Mouse (Mus musculus) spleen, adult 2 months (tissue): ENCODE measurements around the gene Slc29a4. TPM values are rescaled to one million over a fixed set of nuclear protein-coding genes. Genes with fewer than 3 reads are reported as not detected.

Experiments used
- DNase-seq, 2 experiments: peaks; one replicate each; pipeline versions ENCODE4 v3.0.0 to v3.0.0-alpha.2; 2012 to 2021; ENCODE audit warnings: low spot score in 2 of 2, low read depth in 1 of 2
- H3K27ac ChIP-seq: fragments of 200-500 bp; 2 replicates; pipeline ENCODE4 v1.5.1; 2012; ENCODE audit warnings: low read length, inconsistent platforms; ENCODE audit not compliant: insufficient read depth
- H3K27me3 ChIP-seq: fragments of 200-500 bp; 2 replicates; pipeline ENCODE4 v1.6.1; 2012; ENCODE audit warnings: mild to moderate bottlenecking, moderate library complexity, low read length, inconsistent platforms; ENCODE audit not compliant: control insufficient read depth, insufficient read depth
- H3K36me3 ChIP-seq: fragments of 200-500 bp; 2 replicates; pipeline ENCODE4 v1.6.1; 2012; ENCODE audit warnings: mild to moderate bottlenecking, low read length, inconsistent platforms; ENCODE audit not compliant: control insufficient read depth, insufficient read depth
- H3K4me1 ChIP-seq: fragments of 200-500 bp; 2 replicates; pipeline ENCODE4 v1.6.1; 2011; ENCODE audit warnings: inconsistent platforms; ENCODE audit not compliant: control insufficient read depth, insufficient read depth, insufficient read length
- H3K4me3 ChIP-seq: fragments of 200-500 bp; 2 replicates; pipeline ENCODE4 v1.5.1; 2011; ENCODE audit warnings: mild to moderate bottlenecking, inconsistent platforms; ENCODE audit not compliant: insufficient read depth, insufficient read length; ENCODE audit errors: extremely low read depth
- CTCF ChIP-seq: fragments of 200-500 bp; IDR thresholded peaks from 2 replicates; pipeline ENCODE4 v1.5.1; 2011; ENCODE audit warnings: mild to moderate bottlenecking, inconsistent platforms; ENCODE audit not compliant: insufficient read depth, insufficient read length, insufficient replicate concordance; ENCODE audit errors: extremely low read depth
- POLR2A ChIP-seq: fragments of 200-500 bp; IDR thresholded peaks from 2 replicates; pipeline ENCODE4 v1.6.1; 2011; ENCODE audit warnings: low read depth, low read length, inconsistent platforms
- WGBS: fragments of 180-500 bp; shearing (Covaris S2); methylation state at CpG from one replicate; pipeline ENCODE4 v1.1.7; 2018; 5-methylcytosine and 5-hydroxymethylcytosine counted together
- polyA plus RNA-seq: library from polyadenylated mRNA; depleted of rRNA; stranded (reverse); fragments of >200 nt; gene quantifications from 2 replicates; pipeline ENCODE4 v1.2.3, GENCODE M21; 2012

The Slc29a4 gene
- polyA plus RNA-seq, 1 experiment: 9.7 TPM

DNA sequence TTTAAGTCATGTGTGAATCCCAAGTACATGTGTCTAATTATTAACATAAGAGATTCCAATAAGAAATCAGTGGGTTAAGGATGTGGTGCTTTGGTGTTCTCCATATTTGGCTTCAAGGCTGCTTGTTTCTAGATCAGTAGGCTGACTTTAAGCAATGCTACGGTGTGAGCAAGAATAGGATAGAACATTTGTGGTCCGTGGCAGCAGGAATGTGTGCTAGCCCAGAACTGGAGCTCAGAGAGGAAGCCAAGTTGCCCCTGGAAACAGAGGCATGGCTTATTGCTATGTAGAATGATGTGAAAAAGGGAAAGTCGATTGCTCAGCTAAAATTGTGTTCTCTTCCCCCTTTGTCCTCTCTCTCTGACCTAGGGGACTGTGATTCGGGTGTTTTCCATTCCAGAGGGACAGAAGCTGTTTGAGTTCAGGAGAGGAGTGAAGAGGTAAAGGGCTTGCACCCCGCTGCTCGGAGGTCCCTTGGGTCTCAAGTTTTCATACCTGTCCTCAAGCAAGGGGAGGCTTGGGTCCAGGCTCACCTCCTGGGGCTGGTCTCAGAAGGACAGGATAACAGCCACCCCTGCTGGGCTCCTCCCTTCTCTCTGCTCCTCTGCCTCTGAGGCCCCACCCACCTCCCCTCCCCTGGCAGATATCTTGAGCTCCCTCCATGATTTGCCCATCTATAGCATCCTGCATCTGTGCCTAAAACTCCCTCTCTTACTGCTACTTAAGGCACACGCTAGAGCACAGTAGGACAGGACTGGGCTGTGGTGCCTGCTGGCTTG, 31.5 kb upstream of the Slc29a4 start:
- WGBS: 92% methylated on average over 7 of the region's 7 CpGs
- Histone ChIP-seq H3K27me3 (no peaks in the 10 kb centered on the region), H3K27ac (no peak overlapping the region), H3K4me3 (no peak overlapping the region), H3K4me1 (no peaks in the 10 kb centered on the region), H3K36me3 (peaks cover 62% of the 10 kb centered on the region)
- no peak for TF ChIP-seq CTCF
- TF ChIP-seq POLR2A: no peak
- DNase-seq: no peak

DNA sequence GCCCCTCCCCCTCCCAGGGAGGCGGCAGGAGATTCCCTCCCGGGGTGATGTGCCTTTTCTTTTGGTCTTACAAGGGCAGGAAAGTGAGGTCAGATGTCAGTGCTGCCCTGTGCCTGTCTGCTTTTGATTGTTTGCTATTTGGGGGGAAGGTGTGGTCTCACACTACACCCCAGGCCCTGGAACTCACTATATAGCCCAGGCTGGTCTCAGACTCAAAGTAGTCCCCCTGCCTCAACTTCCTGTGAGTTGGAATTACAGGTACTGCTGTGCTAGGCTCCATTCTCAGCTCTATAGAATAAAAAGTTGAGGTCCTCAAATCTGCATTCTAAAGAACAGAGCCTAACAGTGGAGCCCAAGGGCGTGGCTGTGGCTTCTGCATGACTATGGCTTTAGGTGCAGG, 24.4 kb upstream of the Slc29a4 start:
- H3K27ac ChIP-seq: no peak overlapping the region
- H3K27me3 ChIP-seq: no peaks in the 10 kb centered on the region
- WGBS: 76% methylated on average over 3 of the region's 3 CpGs
- no peaks in the 10 kb centered on the region for H3K4me1 ChIP-seq
- TF ChIP-seq POLR2A (no peak), CTCF (no peak)
- H3K4me3 ChIP-seq: no peak overlapping the region
- peaks cover 55% of the 10 kb centered on the region for H3K36me3 ChIP-seq
- DNase-seq: no peak

DNA sequence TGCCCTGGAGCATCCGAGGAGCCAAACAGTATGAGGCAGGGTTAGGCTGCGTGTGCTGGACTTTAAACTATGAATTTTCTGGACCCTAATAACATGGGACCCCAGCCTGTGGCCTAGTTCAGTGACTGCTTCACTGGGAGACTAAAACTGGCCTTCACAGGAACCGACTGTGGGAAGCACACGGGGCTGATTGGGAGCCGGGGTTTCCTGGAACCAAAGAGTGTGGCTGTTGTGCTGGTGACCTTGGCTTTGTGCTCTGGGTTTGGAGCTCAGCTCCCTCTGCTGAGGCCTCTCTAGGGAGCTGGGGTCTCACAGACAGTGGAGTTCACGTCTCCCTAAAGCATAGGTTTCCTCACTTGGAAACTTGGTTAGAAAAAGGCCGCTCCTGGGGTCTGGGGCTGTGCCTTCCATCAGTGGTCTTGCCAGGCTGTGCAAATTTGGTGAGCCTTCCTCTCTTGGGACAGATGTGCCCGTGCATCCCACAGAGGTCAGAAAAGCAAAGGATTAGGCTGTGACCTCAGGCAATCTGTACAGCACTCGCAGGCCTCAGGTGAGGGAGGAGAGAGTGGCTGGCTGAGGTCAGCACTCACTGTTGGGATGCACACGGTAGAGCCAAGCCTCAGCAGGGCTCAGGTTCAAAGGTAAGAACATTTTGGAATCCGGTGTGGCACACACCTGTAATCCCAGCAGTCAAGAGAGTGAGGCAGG, 23.6 kb upstream of the Slc29a4 start:
- H3K27me3 ChIP-seq: no peaks in the 10 kb centered on the region
- no peak for TF ChIP-seq CTCF
- no peak for TF ChIP-seq POLR2A
- H3K4me3 ChIP-seq: no peak overlapping the region
- H3K36me3 ChIP-seq: peaks cover 51% of the 10 kb centered on the region
- no peak for DNase-seq
- no peaks in the 10 kb centered on the region for H3K4me1 ChIP-seq
- 91% methylated on average over 11 of the region's 11 CpGs for WGBS
- no peak overlapping the region for H3K27ac ChIP-seq

DNA sequence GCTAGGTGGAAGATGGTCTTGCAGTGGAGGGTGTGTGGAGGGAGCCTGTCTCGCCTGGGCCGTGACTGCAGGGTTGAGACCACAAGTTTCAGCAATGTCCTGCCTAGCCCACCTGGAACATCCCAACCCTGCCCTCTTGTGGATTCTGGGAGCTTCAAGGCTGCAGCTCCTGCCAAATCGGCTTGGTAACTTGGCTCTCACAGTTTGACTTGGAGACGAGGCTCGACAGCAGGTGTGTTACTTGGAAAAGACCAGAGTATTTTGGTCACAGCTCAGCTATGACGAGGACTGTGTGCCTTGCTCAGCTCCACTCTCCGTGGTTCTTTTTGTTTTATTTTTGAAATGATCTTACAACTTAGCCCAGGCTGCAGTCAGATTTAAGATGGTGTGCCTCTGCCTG, 22.6 kb upstream of the Slc29a4 start:
- Histone ChIP-seq H3K4me3 (no peak overlapping the region), H3K27me3 (no peaks in the 10 kb centered on the region), H3K4me1 (no peaks in the 10 kb centered on the region), H3K36me3 (peaks cover 44% of the 10 kb centered on the region), H3K27ac (no peak overlapping the region)
- TF ChIP-seq POLR2A (no peak), CTCF (no peak)
- WGBS: 87% methylated on average over 7 of the region's 7 CpGs
- DNase-seq: no peak

DNA sequence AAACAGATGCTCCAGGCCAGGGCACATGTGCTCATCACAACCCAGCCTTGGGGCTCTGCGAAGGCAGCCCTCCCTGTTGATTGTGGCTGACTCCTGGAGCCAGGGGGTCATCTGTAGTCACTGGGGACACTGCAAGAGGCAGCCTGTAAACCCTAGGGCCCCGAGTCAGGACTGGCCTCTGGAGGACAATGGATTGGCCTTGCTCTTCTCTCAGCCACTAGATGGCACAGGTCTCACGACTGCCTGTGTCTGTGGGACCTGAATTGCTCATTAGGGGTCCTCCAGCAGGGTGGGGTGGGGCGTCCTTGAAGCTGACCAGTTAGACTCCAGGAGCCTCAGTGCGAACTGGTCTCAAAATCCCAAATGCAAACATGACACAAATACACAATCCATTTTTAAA, 19.2 kb upstream of the Slc29a4 start:
- Histone ChIP-seq H3K36me3 (peaks cover 16% of the 10 kb centered on the region), H3K4me3 (no peak overlapping the region), H3K4me1 (no peaks in the 10 kb centered on the region), H3K27me3 (no peaks in the 10 kb centered on the region), H3K27ac (no peak overlapping the region)
- WGBS: 39% methylated on average over 5 of the region's 5 CpGs
- no peak for DNase-seq
- peak; percentile 1; the same call in 1 of the 2 replicates for TF ChIP-seq CTCF
- no peak for TF ChIP-seq POLR2A

GRCm38 (mm10) chr5:142678141-142678571, 14.2 kb upstream of the Slc29a4 start:
- Histone ChIP-seq H3K4me3 (no peak overlapping the region), H3K4me1 (no peaks in the 10 kb centered on the region), H3K36me3 (no peaks in the 10 kb centered on the region), H3K27me3 (no peaks in the 10 kb centered on the region), H3K27ac (no peak overlapping the region; the same call in 1 of the 2 replicates)
- TF ChIP-seq POLR2A (no peak), CTCF (no peak)
- WGBS: 69% methylated on average over 7 of the region's 7 CpGs
- DNase-seq: no peak

- no peaks in the 10 kb centered on the region for H3K27me3 ChIP-seq
- no peak for DNase-seq
- H3K4me3 ChIP-seq: no peak overlapping the region
- TF ChIP-seq POLR2A (no peak), CTCF (no peak)
- H3K4me1 ChIP-seq: no peaks in the 10 kb centered on the region
- H3K36me3 ChIP-seq: no peaks in the 10 kb centered on the region
- 83% methylated on average over 1 of the region's 1 CpGs for WGBS
- no peak overlapping the region for H3K27ac ChIP-seq
Measured at GRCm38 (mm10) chr5:142679065-142679464, 13.2 kb upstream of the Slc29a4 start.
